Mouse (Mus musculus): ENCODE data around the gene Defb45.

- TF ChIP-seq CTCF (IDR thresholded peaks at IDR 0.05; ENCODE audit: control insufficient read depth, insufficient read depth, low read length): no peak
- no peak for TF ChIP-seq POLR2A (IDR thresholded peaks at IDR 0.05; ENCODE audit: borderline replicate concordance, control insufficient read depth, low read depth, low read length)
Observed at GRCm38 (mm10) chr2:152548124-152548523, 51.1 kb downstream of the Defb45 start.

All from bone marrow, adult 2 months (tissue).